Mouse (Mus musculus): ENCODE measurements around the gene Abhd14a.

Abhd14a gene

GRCm38 (mm10) chr9:106411729-106412128 lies 35.7 kb downstream of the Abhd14a start:
- DNase-seq (ENCODE audit: low read depth, low spot score): no peak

GRCm38 (mm10) chr9:106411091-106411594 lies 36.3 kb downstream of the Abhd14a start:
- DNase-seq (ENCODE audit: low read depth, low spot score): no peak

GRCm38 (mm10) chr9:106410086-106410650 lies 37.3 kb downstream of the Abhd14a start:
- DNase-seq (ENCODE audit: low read depth, low spot score): no peak

GRCm38 (mm10) chr9:106409096-106409495 lies 38.4 kb downstream of the Abhd14a start:
- no peak for DNase-seq (ENCODE audit: low read depth, low spot score)

DNA sequence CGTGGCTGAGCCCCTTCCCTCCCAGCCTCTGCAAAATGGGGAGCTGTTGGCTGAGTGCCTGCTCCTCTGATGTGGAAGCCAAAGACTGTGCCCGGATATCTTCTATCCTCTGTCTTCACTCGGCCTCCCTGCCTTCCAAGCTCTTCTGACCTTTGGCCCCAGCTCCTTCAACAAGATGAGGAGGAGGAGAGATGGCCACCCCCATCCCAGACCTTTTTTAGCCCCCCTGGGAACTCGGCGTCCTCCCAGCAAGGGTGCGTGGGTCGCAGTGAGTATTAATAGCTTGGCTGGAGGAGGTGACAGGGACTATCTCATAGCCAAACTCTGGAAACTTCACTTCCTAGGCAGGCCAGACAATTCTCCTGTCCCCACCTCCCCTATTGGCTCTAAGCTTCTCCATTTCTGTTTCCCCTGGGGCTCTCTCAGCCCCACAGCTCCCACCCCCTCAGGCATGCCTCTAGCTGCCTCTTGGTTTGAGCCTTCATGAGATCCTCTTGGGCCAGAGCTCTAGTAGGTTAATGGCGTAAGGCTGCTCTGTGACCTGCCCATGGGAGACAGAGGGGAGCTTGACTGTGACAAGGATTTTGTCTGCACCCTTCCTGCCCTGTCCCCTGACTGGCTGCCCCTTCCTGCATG lies 40.9 kb downstream of the Abhd14a start:
- no peak for DNase-seq (ENCODE audit: low read depth, low spot score)

- no peak for DNase-seq (ENCODE audit: low read depth, low spot score)
These were observed 42.2 kb downstream of the Abhd14a start for GRCm38 (mm10) chr9:106405275-106405674.

GRCm38 (mm10) chr9:106402607-106403375 lies 44.7 kb downstream of the Abhd14a start:
- no peak for DNase-seq (ENCODE audit: low read depth, low spot score)

DNA sequence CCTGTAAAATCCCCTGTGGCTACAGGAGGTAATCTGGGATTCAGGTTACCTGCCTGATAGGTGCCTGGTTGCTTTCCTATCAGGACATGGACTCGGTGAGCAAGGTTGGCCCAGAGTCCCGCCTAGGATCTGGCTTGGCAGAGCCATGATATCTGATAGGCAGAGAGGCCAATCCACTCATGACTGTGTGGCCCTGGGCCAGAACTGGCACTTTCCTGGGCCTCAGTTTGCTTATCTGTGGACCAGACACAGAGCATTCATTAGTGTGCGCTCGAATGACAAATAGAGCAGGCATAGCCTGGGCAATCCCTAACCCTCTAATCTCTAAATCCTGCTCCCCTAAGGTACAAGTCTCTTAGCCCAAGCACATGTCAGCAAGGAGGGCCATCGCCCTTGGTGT lies 45.3 kb downstream of the Abhd14a start:
- DNase-seq (ENCODE audit: low read depth, low spot score): no peak

DNA sequence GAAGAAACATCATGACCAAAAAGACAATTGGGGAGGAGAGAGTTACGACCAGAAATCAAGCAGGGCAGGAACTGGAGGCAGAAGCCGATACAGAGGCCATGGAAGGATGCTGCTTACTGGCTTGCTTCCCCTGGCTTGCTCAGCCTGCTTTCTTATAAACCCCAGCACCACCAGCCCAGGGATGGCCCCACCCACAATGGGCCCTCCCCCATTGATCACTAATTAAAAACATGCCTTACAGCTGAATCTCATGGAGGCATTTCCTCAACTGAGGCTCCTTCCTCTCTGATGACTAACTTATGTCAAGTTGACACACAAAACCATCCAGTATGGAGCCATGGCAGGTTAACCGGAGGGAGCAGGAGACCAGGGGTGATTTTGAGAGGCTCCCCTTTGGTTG lies 47.7 kb downstream of the Abhd14a start:
- DNase-seq (ENCODE audit: low read depth, low spot score): no peak

DNA sequence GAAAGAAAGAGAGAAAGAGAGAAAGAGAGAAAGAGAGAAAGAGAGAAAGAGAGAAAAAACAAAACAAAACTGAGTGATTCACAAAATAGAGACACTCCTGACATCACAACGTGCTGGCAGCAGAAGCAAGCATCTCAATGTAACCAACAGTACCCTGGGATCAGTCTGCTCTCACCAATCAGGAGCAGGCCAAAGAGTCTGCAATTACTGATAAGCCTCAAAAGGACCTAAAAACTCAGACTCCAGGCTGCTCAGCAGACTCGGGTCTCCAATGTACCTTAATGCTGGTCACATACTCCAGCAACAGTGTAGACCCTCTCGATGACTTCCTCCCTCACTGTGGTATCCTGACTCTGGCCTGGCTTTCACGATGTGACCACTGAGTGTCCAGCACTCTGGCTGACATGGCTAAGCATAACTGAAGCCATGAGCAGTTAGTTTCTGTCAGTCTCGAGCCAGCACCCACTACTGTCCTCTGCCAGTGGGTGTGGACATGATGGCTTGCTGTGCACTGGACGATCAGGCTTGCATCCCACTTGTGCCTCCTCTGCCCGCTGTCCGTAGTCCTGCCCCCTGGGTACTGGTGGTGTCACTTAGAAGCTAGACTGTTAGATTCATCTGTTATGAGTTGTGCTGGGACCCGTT lies 48.7 kb downstream of the Abhd14a start:
- DNase-seq (ENCODE audit: low read depth, low spot score): peak; percentile 53

- no peak for DNase-seq (ENCODE audit: low read depth, low spot score)
These were observed 49.7 kb downstream of the Abhd14a start for GRCm38 (mm10) chr9:106397733-106398132.

- DNase-seq (ENCODE audit: low read depth, low spot score): no peak
These were observed 52.6 kb downstream of the Abhd14a start for GRCm38 (mm10) chr9:106394649-106395602.

DNA sequence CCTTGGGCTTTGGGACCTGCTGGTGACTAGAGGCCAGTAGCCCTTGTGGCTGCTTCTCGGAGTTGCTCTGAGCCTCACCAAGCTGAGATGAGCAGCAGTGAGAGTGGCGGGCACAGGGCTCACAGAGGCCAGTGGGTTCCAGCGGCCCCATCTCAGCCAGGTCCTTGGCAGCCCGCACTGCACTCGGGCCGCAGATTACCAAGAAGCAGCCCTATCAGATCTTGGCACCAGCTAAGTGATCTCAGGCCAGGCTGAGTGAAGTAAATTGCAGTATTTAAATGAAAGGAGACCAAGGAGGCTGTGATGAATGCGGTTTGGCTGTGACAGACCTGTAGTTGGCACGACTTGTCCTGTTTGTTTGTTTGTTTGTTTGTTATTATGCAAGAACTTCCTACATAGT lies 53.9 kb downstream of the Abhd14a start:
- DNase-seq (ENCODE audit: low read depth, low spot score): no peak

- no peak for DNase-seq (ENCODE audit: low read depth, low spot score)
These were observed 54.5 kb downstream of the Abhd14a start for GRCm38 (mm10) chr9:106392828-106393527.

All from c-Kit-negative CD71-positive TER-119-positive erythroid progenitor cells, embryonic 14.5 days (primary cell).